Mouse (Mus musculus) urinary bladder, postnatal 10 days (tissue): ENCODE results near the gene Pglyrp1.

Source experiments
- DNase-seq: peaks from one replicate; pipeline ENCODE4 v3.0.0; 2022; ENCODE audit warnings: low spot score

Pglyrp1 gene

DNA sequence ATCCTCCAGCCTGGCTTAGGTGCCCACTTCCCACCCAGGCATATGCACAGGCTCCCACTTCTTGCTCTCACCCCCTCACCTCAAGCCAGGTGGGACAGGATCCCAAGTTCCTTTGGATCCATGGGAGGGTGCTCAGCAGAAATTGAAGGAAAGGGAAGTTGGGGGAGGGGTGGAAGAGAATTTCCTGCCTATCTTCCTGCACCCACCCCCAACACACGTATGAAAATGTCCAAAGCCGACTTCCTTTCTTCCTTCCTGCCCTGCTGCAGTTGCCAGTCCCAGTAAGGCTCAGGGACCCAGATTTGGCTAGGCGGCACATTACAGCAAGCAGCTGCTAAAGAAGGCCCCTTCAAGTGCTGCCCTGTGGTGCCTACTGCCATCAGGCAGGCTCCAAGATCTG, 56.6 kb downstream of the Pglyrp1 start:
- DNase-seq, result no peak
